Mouse (Mus musculus): ENCODE measurements around the gene Lpxn. TPM values are rescaled to one million over a fixed set of nuclear protein-coding genes. Genes with fewer than 3 reads are reported as not detected.

Lpxn gene
- polyA plus RNA-seq, 1 experiment = 0.18 TPM

GRCm38 (mm10) chr19:12846382-12846781 is 50.4 kb downstream of the Lpxn start, which contains the start of gene Gm5244:
Gm5244 (plus strand) TSS chr19:12846682.
- Histone ChIP-seq H3K4me3 (no peak within 1 kb of the TSS), H3ac (ENCODE audit: control insufficient read depth, insufficient read length) (no peak within 1 kb of the TSS), H3K27me3 (ENCODE audit: control insufficient read depth, insufficient read depth, insufficient read length) (no peaks in the 10 kb centered on the region), H3K4me2 (ENCODE audit: low read depth) (no peak within 1 kb of the TSS), H3K36me3 (ENCODE audit: control insufficient read depth, insufficient read depth) (no peaks in the 10 kb centered on the region), H3K79me2 (ENCODE audit: control insufficient read depth, insufficient read depth) (no peaks in the 10 kb centered on the region)
- TF ChIP-seq TCF3 (IDR thresholded peaks at IDR 0.05; ENCODE audit: insufficient read length, low read depth) (no peak), POLR2A (IDR thresholded peaks at IDR 0.05; ENCODE audit: insufficient read length, low read depth) (no peak), SRF (IDR thresholded peaks at IDR 0.05; ENCODE audit: control insufficient read depth, insufficient read length, low read depth) (no peak), POLR2AphosphoS2 (IDR thresholded peaks at IDR 0.05; ENCODE audit: insufficient read length, low read depth) (no peak), MYOG (IDR thresholded peaks at IDR 0.05; ENCODE audit: control insufficient read depth in 1 of 3, insufficient read depth in 1 of 3, insufficient read length in 2 of 3, low read depth in 2 of 3) (no peak), REST (IDR thresholded peaks at IDR 0.05; ENCODE audit: insufficient read depth, insufficient read length) (no peak), USF1 (IDR thresholded peaks at IDR 0.05; ENCODE audit: low read depth) (no peak), MYOD1 (IDR thresholded peaks at IDR 0.05; ENCODE audit: control insufficient read depth in 1 of 3, insufficient read length in 2 of 3, low read depth in 2 of 3) (no peak), CEBPB (IDR thresholded peaks at IDR 0.05; ENCODE audit: insufficient read depth, poor library complexity, severe bottlenecking) (no peak)

- no peak for TF ChIP-seq USF1 (IDR thresholded peaks at IDR 0.05; ENCODE audit: low read depth)
- TF ChIP-seq POLR2AphosphoS2 (IDR thresholded peaks at IDR 0.05; ENCODE audit: insufficient read length, low read depth) = no peak
- no peak for TF ChIP-seq MAX (IDR thresholded peaks at IDR 0.05; ENCODE audit: low read depth)
- TF ChIP-seq CEBPB (IDR thresholded peaks at IDR 0.05; ENCODE audit: insufficient read depth, poor library complexity, severe bottlenecking) = no peak
- TF ChIP-seq MYOG (IDR thresholded peaks at IDR 0.05; ENCODE audit: control insufficient read depth in 1 of 3, insufficient read depth in 1 of 3, insufficient read length in 2 of 3, low read depth in 2 of 3) = no peak
- TF ChIP-seq TCF12 (IDR thresholded peaks at IDR 0.05; ENCODE audit: insufficient read depth, poor library complexity, severe bottlenecking) = no peak
- no peak for TF ChIP-seq POLR2A (IDR thresholded peaks at IDR 0.05; ENCODE audit: insufficient read length, low read depth)
- TF ChIP-seq TCF3 (IDR thresholded peaks at IDR 0.05; ENCODE audit: insufficient read length, low read depth) = no peak
- no peak for TF ChIP-seq SRF (IDR thresholded peaks at IDR 0.05; ENCODE audit: control insufficient read depth, insufficient read length, low read depth)
- TF ChIP-seq MYOD1 (IDR thresholded peaks at IDR 0.05; ENCODE audit: control insufficient read depth in 1 of 3, insufficient read length in 2 of 3, low read depth in 2 of 3) = no peak
- no peak for TF ChIP-seq REST (IDR thresholded peaks at IDR 0.05; ENCODE audit: insufficient read depth, insufficient read length)
- TF ChIP-seq E2F4 (IDR thresholded peaks at IDR 0.05; ENCODE audit: insufficient read depth) = no peak
- Histone ChIP-seq H3K79me2 (ENCODE audit: control insufficient read depth, insufficient read depth) (no peaks in the 10 kb centered on the region), H3K27me3 (ENCODE audit: control insufficient read depth, insufficient read depth, insufficient read length) (no peaks in the 10 kb centered on the region), H3K4me3 (no peak within 1 kb of the TSS), H3K36me3 (ENCODE audit: control insufficient read depth, insufficient read depth) (no peaks in the 10 kb centered on the region), H3K4me2 (ENCODE audit: low read depth) (no peak within 1 kb of the TSS), H3ac (ENCODE audit: control insufficient read depth, insufficient read length) (no peak within 1 kb of the TSS)
These were observed 61.0 kb downstream of the Lpxn start, which contains the start of gene Olfr1444 for GRCm38 (mm10) chr19:12856983-12857382. Olfr1444 (plus strand) TSS chr19:12857283.

Other genes starting within 250 kb of the Lpxn start
- gene Gm4952, start 196.2 kb upstream of the Lpxn start, polyA plus RNA-seq (2012; fragmentation: generic; extraction: Trizol) = not detected
- not detected for gene Glyat, start 162.9 kb upstream of the Lpxn start, polyA plus RNA-seq (2012; fragmentation: generic; extraction: Trizol)
- not detected for gene Olfr1442, start 125.8 kb upstream of the Lpxn start, polyA plus RNA-seq (2012; fragmentation: generic; extraction: Trizol)
- gene Olfr1443, start 118.1 kb upstream of the Lpxn start, polyA plus RNA-seq (2012; fragmentation: generic; extraction: Trizol) = not detected
- gene Keg1, start 100.4 kb upstream of the Lpxn start, polyA plus RNA-seq (2012; fragmentation: generic; extraction: Trizol) = not detected
- 1.0 TPM for gene Cntf, start 30.6 kb upstream of the Lpxn start, polyA plus RNA-seq (2012; fragmentation: generic; extraction: Trizol)
- 28.9 TPM for gene Zfp91, start 67 bp upstream of the Lpxn start, polyA plus RNA-seq (2012; fragmentation: generic; extraction: Trizol)
- gene Gm5244, start 50.5 kb downstream of the Lpxn start, polyA plus RNA-seq (2012; fragmentation: generic; extraction: Trizol) = not detected
- not detected for gene Olfr1444, start 61.1 kb downstream of the Lpxn start, polyA plus RNA-seq (2012; fragmentation: generic; extraction: Trizol)
- not detected for gene Olfr1445, start 87.7 kb downstream of the Lpxn start, polyA plus RNA-seq (2012; fragmentation: generic; extraction: Trizol)
- not detected for gene Olfr1446, start 97.3 kb downstream of the Lpxn start, polyA plus RNA-seq (2012; fragmentation: generic; extraction: Trizol)
- not detected for gene Olfr1447, start 107.5 kb downstream of the Lpxn start, polyA plus RNA-seq (2012; fragmentation: generic; extraction: Trizol)
- not detected for gene Olfr1448, start 128.2 kb downstream of the Lpxn start, polyA plus RNA-seq (2012; fragmentation: generic; extraction: Trizol)
- gene Olfr1449, start 134.6 kb downstream of the Lpxn start, polyA plus RNA-seq (2012; fragmentation: generic; extraction: Trizol) = not detected
- gene Olfr1450, start 154.1 kb downstream of the Lpxn start, polyA plus RNA-seq (2012; fragmentation: generic; extraction: Trizol) = not detected
- gene Olfr1451, start 198.8 kb downstream of the Lpxn start, polyA plus RNA-seq (2012; fragmentation: generic; extraction: Trizol) = not detected
- gene Olfr1453, start 232.1 kb downstream of the Lpxn start, polyA plus RNA-seq (2012; fragmentation: generic; extraction: Trizol) = not detected